Mouse (Mus musculus) CD8-positive naive resting alpha-beta T cell, adult 2 months (primary cell): ENCODE data around the gene Susd1.

ENCODE experiments used
- DNase-seq, 2 experiments: peaks; one replicate each; pipeline ENCODE4 v3.0.0; 2022; ENCODE audit warnings: low read depth in 2 of 2, low spot score in 2 of 2

Susd1 gene

DNA sequence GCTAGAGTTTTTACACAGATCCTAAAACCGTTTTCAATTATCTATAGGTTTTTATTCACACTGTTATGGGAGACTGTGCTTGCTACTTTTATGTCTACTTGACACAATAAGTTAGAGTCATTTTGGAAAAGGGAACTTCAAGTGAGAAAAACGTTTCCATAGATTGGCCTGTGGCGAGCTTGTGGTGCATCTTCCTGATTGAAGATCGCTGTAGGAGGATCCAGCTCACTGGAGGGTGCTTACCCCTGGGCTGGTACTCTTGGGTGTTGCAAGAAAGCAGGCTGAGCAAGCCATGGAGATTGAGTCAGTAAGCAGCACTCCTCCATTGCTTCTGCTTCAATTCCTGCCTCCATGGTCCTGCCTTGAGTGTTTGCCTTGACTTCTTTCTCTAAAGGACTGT is 2.5 kb downstream of the Susd1 start:
- DNase-seq: no peak

GRCm38 (mm10) chr4:59434039-59434438 is 4.4 kb downstream of the Susd1 start:
- no peak for DNase-seq

GRCm38 (mm10) chr4:59429128-59429527 is 9.3 kb downstream of the Susd1 start:
- DNase-seq: no peak

- no peak for DNase-seq
Measured at GRCm38 (mm10) chr4:59426429-59426828, 12.0 kb downstream of the Susd1 start.

DNA sequence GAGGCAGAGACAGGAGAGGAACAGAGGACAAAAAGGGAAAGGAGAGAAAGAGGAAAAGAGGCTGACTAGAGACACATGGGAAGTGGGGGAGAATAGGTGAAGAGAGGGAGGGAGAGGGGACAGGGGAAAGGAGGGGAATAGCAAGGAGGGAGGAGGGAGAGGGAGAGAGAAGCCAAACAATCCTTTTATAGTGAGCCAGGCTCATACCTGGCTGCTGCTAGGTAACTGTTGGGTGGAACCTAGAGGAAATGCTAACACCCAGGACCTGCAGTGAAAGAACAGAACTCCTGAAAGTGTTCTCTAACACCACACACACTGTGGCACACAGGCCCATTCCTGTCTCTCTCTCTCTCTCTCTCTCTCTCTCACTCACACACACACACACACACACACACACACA is 15.6 kb downstream of the Susd1 start:
- no peak for DNase-seq

GRCm38 (mm10) chr4:59422025-59422783 is 16.2 kb downstream of the Susd1 start:
- DNase-seq: no peak

- no peak for DNase-seq
Measured at GRCm38 (mm10) chr4:59421369-59421746, 17.1 kb downstream of the Susd1 start.

- DNase-seq: no peak
Measured at GRCm38 (mm10) chr4:59420695-59421368, 17.6 kb downstream of the Susd1 start.

DNA sequence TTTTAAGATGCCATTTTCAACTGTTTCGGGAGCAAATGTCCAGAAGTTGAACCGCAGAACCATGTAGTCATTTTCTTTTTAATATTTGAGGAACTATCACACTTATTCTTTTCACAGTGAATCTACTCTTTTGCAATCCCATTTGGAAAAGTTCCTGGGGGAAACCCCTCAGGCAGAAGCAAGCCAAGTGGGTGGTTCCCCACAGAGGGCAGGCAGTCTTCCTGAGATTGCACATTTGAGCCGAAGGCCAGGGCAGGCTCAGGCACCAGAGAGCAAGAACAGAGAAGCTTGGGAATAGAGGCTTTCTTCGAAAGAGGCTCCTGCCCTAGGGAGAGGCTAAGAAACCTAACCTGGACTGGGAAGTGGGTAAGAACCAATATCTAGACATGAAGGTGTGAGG is 19.2 kb downstream of the Susd1 start:
- DNase-seq: no peak

DNA sequence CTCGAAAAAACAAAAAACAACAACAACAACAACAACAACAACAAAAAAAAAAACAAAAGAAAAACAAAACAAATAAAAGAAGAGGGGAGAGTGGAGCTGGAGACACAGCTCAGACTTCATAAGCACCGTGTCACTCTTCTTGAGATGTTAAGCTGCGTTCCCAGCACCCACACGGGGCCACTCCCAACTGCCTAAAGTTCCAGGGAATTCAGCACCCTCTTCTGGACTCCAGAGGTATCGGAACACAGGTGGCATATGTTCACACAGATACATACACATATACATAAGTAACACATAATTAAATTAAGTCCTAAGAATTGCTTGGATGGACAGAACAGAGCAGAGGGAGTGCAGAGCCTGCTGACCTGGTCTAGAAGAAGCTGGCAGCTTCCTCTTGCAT is 25.0 kb downstream of the Susd1 start:
- no peak for DNase-seq

DNA sequence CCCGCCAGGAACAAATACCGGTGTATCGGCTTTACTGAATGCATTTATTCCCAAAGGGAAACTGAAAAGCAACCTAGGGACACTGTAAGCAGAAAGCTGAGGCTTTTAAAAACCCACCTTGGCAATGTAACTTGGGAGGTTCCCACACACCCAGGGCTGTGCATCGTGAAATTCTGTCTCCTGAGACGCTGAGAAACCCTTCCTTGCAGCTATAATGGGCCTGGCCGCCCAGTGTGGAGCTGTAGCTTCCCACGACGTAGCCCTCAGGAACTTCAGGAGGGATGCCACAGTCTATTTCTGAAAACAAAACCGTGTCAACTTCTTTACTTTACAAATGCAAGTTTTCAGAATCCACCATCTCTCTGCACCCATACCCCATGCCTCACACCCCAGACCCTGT is 27.3 kb downstream of the Susd1 start:
- no peak for DNase-seq

DNA sequence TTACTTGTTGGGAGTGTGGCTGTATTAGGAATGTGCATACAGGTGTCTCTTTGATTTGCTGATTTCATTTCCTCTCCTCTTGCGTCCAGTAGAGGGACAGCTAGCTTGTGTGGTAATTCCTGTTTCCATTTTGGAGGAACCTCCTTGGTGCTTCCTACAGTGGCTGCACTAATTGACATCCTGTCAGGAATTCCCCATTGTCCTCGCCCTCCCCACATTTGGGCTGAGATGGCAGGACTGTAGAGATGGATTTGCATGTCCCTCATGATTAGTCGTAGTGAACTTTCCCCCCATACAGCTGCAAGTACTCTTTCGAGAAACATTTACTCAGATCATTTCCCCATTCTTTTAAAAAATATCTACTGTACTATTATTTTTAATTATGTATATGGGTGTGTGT is 30.7 kb downstream of the Susd1 start:
- DNase-seq: no peak

DNA sequence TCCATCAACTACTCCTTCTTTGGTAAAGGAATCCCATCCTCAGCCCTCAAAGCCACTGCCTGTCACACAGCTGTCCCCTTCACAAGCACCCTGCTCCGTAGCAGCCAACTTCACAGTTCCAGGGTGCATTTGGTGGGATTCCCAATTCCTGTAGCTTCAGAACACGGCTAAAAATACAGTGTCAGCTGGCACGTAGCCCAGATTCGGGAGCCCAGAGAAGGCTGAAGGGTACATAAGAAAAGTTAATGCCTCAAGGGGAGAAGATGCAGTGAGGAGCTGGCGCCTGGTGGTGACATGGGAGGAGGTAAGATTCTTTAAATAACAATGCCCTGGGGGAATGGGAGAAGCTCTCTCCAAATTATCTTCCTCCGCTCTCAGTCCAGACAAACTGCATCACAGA is 34.1 kb downstream of the Susd1 start:
- DNase-seq: no peak

DNA sequence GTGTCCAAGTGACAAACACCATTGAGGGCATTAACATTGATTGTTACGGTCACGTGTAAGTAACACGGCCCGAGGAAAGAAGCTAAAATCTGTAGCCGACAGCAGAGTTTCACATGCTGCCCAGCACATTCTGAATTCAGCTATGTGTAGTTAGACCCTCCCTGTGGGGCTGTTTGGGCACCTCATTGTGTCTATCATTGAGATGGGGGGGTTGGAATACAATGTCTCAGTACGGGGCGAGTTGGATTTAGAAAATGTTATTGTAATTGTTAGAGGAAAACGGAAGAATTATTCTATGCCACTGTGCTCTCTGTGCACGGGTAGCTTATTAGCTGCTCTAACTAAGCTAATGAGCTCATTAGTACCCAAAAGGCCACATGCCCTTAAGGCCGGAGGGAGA is 37.5 kb downstream of the Susd1 start:
- no peak for DNase-seq

- no peak for DNase-seq
Measured at GRCm38 (mm10) chr4:59399343-59399742, 39.1 kb downstream of the Susd1 start.

DNA sequence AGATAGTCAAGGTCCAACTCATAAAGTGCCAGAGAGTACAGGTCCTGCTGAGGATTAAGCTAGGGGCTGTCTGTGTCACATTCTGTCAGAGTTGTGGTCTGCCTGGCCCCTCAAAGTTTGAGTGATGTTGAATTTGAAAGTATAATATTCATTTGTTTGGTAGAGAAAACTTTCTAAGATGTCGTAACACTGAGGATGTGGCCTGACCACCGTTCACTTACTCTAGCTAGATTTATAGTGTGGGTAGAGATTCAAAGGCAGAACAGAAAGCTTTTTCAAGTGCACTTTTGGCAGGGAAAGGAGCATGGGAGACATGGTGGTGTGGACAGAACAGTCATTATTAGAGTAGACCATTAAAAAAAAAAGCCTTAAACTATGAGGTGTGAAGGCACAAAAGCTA is 42.9 kb downstream of the Susd1 start:
- DNase-seq: no peak

- DNase-seq: no peak
Measured at GRCm38 (mm10) chr4:59394155-59394554, 44.3 kb downstream of the Susd1 start.

- DNase-seq: no peak
Measured at GRCm38 (mm10) chr4:59388447-59389030, 49.9 kb downstream of the Susd1 start.

DNA sequence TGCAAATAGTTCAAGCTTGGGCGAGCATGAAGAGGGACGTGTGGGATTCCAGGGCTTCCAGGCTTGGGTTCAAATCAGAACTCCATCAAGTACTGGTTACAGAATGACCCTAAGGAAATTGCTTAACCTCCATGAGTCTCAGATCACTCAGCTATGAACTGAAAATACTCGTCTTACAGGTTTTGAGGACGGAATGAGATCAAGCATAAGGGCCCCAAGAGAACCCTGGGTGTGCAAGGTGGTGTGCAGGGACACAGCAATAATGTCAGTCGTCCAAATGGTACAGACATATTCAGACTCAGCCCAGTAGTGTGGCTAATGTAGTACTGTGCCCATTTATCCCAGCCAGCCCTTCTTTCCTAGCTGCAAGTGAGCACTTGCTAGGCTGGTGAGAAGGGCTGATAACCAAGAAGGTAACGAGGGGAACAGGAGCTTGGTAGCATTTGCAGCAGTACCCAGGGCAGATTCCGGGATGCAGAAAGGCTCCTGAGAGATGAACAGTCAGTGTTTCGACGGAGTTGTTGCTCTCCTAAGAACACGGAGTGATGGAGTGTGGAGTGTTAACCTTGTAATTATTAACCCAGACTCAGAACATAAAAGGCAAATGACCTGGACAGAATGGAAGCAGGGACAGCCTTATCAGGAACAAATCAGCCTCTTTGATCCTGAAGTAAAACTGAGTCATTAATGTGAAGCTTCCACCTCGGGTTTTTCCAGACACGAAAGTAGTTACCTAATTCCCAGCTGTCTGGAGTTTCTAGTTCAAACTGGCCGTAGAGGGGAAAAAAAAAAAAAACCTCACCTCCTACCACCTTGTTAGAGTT is 50.8 kb downstream of the Susd1 start:
- no peak for DNase-seq

GRCm38 (mm10) chr4:59385254-59385895 is 53.1 kb downstream of the Susd1 start:
- DNase-seq: no peak

- DNase-seq: no peak
Measured at GRCm38 (mm10) chr4:59383791-59384190, 54.6 kb downstream of the Susd1 start.
